Mouse (Mus musculus): ENCODE data around the gene Cntn5. TPM values are rescaled to one million over a fixed set of nuclear protein-coding genes. Genes with fewer than 3 reads are reported as not detected.

Cntn5 gene
- polyA plus RNA-seq, 1 experiment from 2014 or later: 2.7 TPM

DNA sequence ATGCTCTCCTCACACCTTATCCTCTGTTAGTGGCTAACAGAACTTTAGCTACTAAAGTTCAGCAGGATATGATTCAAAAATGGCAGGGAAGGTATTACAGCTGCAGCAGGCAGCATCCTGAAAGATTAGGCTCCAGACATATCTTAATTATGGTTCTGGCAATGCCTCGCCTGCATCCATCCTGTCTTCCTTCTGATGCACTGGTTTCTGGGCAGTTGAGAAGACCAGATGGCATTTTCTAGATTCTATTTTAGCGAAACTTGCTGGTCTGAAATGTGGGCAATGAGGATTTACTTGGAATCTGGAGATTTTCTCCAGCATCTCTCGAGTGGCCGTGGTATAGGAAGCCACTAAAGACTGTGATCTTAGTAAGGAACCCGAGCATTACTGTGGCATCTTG lies 1230.0 kb downstream of the Cntn5 start:
- ATAC-seq (ENCODE audit: low FRiP score): no peak
- Histone ChIP-seq H3K4me1 (replicated peaks; ENCODE audit: control insufficient read depth, insufficient read depth, low read length) (no peaks in the 10 kb centered on the region; the same call in 1 of the 2 replicates), H3K9me3 (ENCODE audit: control insufficient read depth, low read length) (no peaks in the 10 kb centered on the region), H3K4me2 (replicated peaks; ENCODE audit: low read depth, low read length) (no peak overlapping the region), H3K27me3 (ENCODE audit: control insufficient read depth, insufficient read depth, low read length) (no peaks in the 10 kb centered on the region), H3K9ac (ENCODE audit: low read depth, low read length) (no peak overlapping the region), H3K4me3 (ENCODE audit: low read depth, low read length) (no peak overlapping the region), H3K27ac (ENCODE audit: low read depth, low read length) (no peak overlapping the region), H3K36me3 (ENCODE audit: control insufficient read depth, insufficient read depth, low read length) (no peaks in the 10 kb centered on the region)
- no peak for DNase-seq (ENCODE audit: low spot score)
- 90% methylated on average over 5 of the region's 5 CpGs for WGBS

DNA sequence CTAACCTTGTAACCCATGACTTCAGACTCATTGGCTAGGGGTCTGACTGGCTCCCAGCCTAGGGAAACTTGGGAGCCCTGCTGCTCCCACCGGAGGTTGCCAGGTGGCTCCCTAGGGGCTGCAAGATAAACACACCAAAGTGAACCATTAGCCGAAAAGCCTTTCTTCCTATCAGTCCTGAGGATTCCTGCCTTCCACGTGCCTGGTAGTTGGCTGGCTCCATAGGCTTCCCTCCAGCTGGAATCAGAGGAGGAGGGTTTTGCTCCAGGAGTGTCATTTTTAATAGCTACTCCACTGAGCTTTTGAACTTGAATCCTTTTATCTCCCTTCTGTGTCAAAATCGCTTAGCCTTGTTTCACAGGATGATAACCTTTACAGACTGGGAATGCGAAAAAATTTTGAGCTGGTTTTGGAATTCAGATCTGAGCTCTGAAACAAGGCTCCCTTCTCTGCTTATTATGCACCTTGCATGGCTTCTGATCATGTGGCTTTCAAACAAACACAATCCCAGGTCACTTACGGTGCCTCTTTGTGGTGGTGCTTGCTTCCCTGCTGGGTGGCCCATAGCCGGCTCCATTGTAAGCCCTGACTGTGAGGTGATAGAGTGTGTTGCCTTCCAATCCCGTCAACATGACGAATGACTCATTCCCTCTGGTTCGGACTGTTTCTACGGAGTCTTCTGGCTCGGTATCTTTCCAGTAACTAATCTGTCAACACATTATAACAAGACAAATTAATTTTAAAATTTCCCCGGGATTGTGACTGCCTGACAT lies 1231.1 kb downstream of the Cntn5 start:
- no peak overlapping the region for H3K4me3 ChIP-seq (ENCODE audit: low read depth, low read length)
- H3K4me2 ChIP-seq (replicated peaks; ENCODE audit: low read depth, low read length): no peak overlapping the region
- no peak overlapping the region for H3K27ac ChIP-seq (ENCODE audit: low read depth, low read length)
- WGBS: 4% methylated on average over 13 of the region's 13 CpGs
- H3K4me1 ChIP-seq (replicated peaks; ENCODE audit: control insufficient read depth, insufficient read depth, low read length): no peaks in the 10 kb centered on the region; the same call in 1 of the 2 replicates
- H3K9me3 ChIP-seq (ENCODE audit: control insufficient read depth, low read length): no peaks in the 10 kb centered on the region
- no peaks in the 10 kb centered on the region for H3K27me3 ChIP-seq (ENCODE audit: control insufficient read depth, insufficient read depth, low read length)
- no peaks in the 10 kb centered on the region for H3K36me3 ChIP-seq (ENCODE audit: control insufficient read depth, insufficient read depth, low read length)
- no peak overlapping the region for H3K9ac ChIP-seq (ENCODE audit: low read depth, low read length)
- peak; percentile 91 for ATAC-seq (ENCODE audit: low FRiP score)
- DNase-seq (ENCODE audit: low spot score): peak; percentile 35

DNA sequence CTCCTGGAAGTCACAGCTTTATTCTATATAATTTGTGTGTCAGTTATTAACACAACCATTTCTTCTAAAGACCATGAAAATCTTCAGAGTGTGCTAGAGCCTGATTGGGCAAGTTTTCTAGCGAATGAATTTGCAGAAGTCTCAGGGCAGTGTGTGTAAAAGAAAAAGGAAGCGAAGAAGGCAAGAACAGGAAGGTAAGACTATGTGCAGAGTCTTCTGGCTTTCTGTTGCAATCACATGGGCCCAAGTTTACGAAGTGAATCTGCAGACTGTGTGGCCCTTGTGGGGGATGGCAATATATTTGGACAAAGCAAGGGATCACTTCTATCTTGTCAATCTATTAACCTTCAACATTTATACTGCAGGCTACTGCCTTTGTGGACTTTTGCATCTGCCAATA lies 1251.1 kb downstream of the Cntn5 start:
- H3K9ac ChIP-seq (ENCODE audit: low read depth, low read length): no peak overlapping the region
- H3K9me3 ChIP-seq (ENCODE audit: control insufficient read depth, low read length): no peaks in the 10 kb centered on the region
- H3K4me3 ChIP-seq (ENCODE audit: low read depth, low read length): no peak overlapping the region
- no peaks in the 10 kb centered on the region for H3K27me3 ChIP-seq (ENCODE audit: control insufficient read depth, insufficient read depth, low read length)
- no peaks in the 10 kb centered on the region for H3K4me1 ChIP-seq (replicated peaks; ENCODE audit: control insufficient read depth, insufficient read depth, low read length)
- no peak overlapping the region for H3K27ac ChIP-seq (ENCODE audit: low read depth, low read length)
- ATAC-seq (ENCODE audit: low FRiP score) (no peak), DNase-seq (ENCODE audit: low spot score) (no peak)
- H3K36me3 ChIP-seq (ENCODE audit: control insufficient read depth, insufficient read depth, low read length): no peaks in the 10 kb centered on the region
- H3K4me2 ChIP-seq (replicated peaks; ENCODE audit: low read depth, low read length): no peak overlapping the region
- WGBS: 87% methylated on average over 3 of the region's 3 CpGs

DNA sequence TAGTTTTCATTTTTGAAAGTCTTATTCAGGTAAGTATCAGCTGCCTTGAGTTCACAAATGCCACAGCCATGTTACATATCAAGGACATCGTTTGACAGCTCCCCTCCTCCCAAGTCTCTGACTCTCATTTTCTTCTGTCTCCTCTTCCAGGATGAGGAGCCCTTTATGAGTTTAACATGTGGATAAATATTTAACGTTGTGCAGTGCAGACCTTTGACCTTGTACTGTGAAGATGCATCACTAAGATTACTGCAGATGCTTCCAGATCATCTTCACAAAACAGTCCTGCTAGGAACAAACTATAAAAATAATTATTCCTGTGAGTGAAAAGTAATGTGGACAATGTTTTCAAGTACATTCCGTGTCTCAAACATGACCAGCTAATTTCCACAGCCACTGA lies 1257.2 kb downstream of the Cntn5 start:
- Histone ChIP-seq H3K36me3 (ENCODE audit: control insufficient read depth, insufficient read depth, low read length) (no peaks in the 10 kb centered on the region), H3K4me3 (ENCODE audit: low read depth, low read length) (no peak overlapping the region), H3K4me1 (replicated peaks; ENCODE audit: control insufficient read depth, insufficient read depth, low read length) (no peaks in the 10 kb centered on the region), H3K4me2 (replicated peaks; ENCODE audit: low read depth, low read length) (no peak overlapping the region), H3K27me3 (ENCODE audit: control insufficient read depth, insufficient read depth, low read length) (no peaks in the 10 kb centered on the region), H3K9ac (ENCODE audit: low read depth, low read length) (no peak overlapping the region), H3K9me3 (ENCODE audit: control insufficient read depth, low read length) (no peaks in the 10 kb centered on the region), H3K27ac (ENCODE audit: low read depth, low read length) (no peak overlapping the region)
- 83% methylated on average over 3 of the region's 3 CpGs for WGBS
- DNase-seq (ENCODE audit: low spot score): no peak
- ATAC-seq (ENCODE audit: low FRiP score): no peak

DNA sequence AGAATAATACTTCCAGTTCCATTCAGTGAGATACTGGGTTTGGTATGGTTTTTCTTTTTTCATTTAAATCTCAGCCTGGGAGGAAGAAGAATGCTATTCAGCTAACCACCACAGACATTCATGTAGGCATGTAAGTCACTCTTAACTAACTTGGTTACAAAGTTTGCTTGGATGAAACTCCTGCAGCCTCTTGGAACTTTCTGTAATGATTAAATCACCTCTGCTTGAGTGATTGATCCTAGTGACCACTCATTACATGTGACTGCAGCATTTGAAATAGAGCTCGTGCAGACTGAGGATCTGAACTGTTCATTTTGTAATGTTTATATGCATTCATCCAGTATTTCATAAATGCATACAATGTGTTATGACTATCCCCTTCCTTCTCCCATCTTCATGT lies 1258.3 kb downstream of the Cntn5 start:
- H3K27ac ChIP-seq (ENCODE audit: low read depth, low read length): no peak overlapping the region
- no peaks in the 10 kb centered on the region for H3K9me3 ChIP-seq (ENCODE audit: control insufficient read depth, low read length)
- DNase-seq (ENCODE audit: low spot score) (no peak), ATAC-seq (ENCODE audit: low FRiP score) (no peak)
- H3K9ac ChIP-seq (ENCODE audit: low read depth, low read length): no peak overlapping the region
- H3K4me1 ChIP-seq (replicated peaks; ENCODE audit: control insufficient read depth, insufficient read depth, low read length): no peaks in the 10 kb centered on the region
- H3K4me3 ChIP-seq (ENCODE audit: low read depth, low read length): no peak overlapping the region
- WGBS: 86% methylated on average over 1 of the region's 1 CpGs
- H3K4me2 ChIP-seq (replicated peaks; ENCODE audit: low read depth, low read length): no peak overlapping the region
- H3K36me3 ChIP-seq (ENCODE audit: control insufficient read depth, insufficient read depth, low read length): no peaks in the 10 kb centered on the region
- no peaks in the 10 kb centered on the region for H3K27me3 ChIP-seq (ENCODE audit: control insufficient read depth, insufficient read depth, low read length)

Data from hindbrain, embryonic 11.5 days (tissue).